Mouse (Mus musculus): ENCODE results near the gene Nat14. TPM values are rescaled to one million over a fixed set of nuclear protein-coding genes. Genes with fewer than 3 reads are reported as not detected.

The Nat14 gene
- polyA plus RNA-seq, 1 experiment from 2014 or later: 39.3 TPM

DNA sequence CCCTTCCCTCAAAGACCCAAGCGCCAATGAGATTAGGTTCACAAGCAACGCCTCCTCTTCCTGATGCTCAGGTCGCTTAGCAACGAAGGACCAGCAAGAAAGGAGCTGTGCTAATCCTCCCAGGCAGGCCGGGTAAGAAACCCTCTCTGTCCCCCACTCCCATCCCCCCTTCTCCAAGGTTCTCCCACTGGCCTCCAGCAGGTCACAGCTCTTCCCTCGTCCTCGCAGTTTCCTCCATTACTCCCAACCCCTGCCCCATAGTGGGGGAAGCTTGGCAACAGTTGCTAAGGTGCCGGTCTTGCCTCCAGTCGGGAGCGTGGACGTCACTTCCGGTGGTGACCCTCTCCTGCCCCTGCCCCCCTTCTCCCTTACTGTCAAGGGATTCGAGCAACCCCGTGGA, 680 bp downstream of the Nat14 start:
- Histone ChIP-seq H3K4me2 (replicated peaks) (peak overlapping the region; percentile 88), H3K27me3 (no peaks in the 10 kb centered on the region), H3K27ac (replicated peaks) (peak overlapping the region; percentile 96), H3K4me3 (peak overlapping the region; percentile 46), H3K36me3 (peaks cover 23% of the 10 kb centered on the region), H3K4me1 (peaks cover 52% of the 10 kb centered on the region), H3K9ac (replicated peaks) (peak overlapping the region; percentile 57), H3K9me3 (no peaks in the 10 kb centered on the region)
- WGBS: under 1% methylated on average over 14 of the region's 14 CpGs
- peak; percentile 74 for ATAC-seq (replicated peaks)

DNA sequence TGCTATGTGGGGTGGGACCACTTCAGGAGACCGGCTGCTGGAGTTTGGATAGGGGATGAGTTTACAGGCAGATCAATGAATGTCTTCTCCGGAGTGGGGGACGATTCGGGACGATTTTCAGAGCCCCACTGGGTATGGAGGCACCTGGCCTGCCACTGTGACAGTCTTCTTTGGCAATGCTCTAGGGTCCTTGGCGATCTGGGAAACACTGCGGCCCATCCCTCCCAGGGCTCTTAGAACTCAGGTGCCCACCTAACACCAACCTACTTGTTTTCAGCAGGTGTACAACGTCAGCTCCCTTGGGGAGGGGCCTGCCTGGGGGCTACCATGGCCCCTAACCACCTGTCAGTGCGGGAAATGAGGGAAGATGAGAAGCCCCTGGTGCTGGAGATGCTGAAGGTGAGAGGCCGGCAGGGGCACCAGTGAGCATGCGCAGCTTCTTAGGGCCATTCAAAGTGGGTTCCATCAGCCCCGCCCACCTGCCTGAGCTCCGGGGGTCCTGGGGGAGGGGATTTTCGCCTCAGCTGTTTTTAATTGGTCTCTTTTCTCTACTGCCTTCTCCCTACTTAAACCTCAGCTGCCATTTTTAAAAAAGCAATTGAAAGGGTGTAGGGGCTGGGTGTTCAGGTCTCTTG, 1.2 kb downstream of the Nat14 start:
- H3K36me3 ChIP-seq: peaks cover 23% of the 10 kb centered on the region
- peak; percentile 62 for ATAC-seq (replicated peaks)
- H3K4me3 ChIP-seq: peak overlapping the region; percentile 46
- H3K27me3 ChIP-seq: no peaks in the 10 kb centered on the region
- H3K9ac ChIP-seq (replicated peaks): peak overlapping the region; percentile 57
- no peaks in the 10 kb centered on the region for H3K9me3 ChIP-seq
- under 1% methylated on average over 14 of the region's 14 CpGs for WGBS
- peak overlapping the region; percentile 88 for H3K4me2 ChIP-seq (replicated peaks)
- peaks cover 52% of the 10 kb centered on the region for H3K4me1 ChIP-seq
- peak overlapping the region; percentile 96 for H3K27ac ChIP-seq (replicated peaks)

DNA sequence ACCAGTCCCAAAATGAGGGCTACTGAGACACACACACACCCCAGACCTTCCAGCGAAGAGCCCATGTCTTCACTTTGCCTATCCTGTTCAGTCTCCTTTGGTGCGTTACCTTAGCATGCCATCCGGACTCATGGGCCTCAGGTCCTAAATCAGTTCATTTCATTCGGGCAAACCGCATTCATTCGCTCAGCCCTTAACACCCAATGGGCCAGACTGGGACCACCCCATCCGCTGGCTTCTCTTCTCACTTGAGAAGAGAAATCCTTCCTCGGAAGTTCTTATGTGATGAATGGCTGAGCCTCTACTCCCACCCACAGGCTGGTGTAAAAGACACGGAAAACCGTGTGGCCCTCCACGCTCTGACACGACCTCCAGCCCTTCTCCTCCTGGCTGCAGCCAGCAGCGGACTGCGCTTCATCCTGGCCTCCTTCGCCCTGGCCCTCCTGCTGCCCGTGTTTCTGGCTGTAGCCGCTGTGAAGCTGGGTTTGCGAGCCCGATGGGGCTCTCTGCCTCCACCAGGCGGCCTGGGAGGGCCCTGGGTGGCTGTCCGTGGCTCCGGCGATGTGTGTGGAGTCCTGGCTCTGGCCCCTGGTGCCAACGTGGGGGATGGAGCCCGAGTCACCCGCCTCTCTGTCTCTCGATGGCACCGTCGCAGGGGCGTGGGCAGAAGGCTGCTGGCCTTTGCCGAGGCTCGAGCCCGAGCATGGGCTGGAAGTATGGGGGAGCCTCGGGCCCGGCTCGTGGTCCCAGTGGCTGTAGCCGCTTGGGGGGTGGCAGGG, 1.9 kb downstream of the Nat14 start:
- Histone ChIP-seq H3K36me3 (peaks cover 22% of the 10 kb centered on the region), H3K4me2 (replicated peaks) (peak overlapping the region; percentile 88), H3K27me3 (no peaks in the 10 kb centered on the region), H3K9me3 (no peaks in the 10 kb centered on the region), H3K27ac (replicated peaks) (peak overlapping the region; percentile 96), H3K4me3 (peak overlapping the region; percentile 46), H3K4me1 (peaks cover 52% of the 10 kb centered on the region), H3K9ac (replicated peaks) (peak overlapping the region; percentile 57)
- 4% methylated on average over 37 of the region's 37 CpGs for WGBS
- peak; percentile 5 for ATAC-seq (replicated peaks)

DNA sequence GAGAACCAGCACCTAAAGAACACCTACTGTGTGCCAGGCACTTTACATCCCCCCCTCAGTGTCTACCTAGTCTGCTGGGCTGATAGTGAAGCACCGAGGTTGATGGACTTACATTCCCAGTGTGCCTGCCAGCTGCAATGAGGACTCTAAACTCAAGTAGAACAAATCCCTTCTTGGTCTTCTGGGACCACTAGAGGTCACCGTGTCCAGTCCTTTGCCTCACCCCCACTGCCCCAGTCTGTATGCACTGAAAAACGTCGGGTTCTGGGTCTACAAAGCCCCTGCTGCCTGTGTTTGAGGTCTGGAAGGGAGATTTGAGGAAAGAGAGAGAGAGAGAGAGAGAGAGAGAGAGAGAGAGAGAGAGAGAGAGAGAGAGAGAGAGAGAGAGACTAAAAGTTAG, 2.7 kb downstream of the Nat14 start:
- ATAC-seq (replicated peaks): no peak
- Histone ChIP-seq H3K27me3 (no peaks in the 10 kb centered on the region), H3K4me1 (peaks cover 52% of the 10 kb centered on the region), H3K4me2 (replicated peaks) (peak overlapping the region; percentile 88), H3K4me3 (peak overlapping the region; percentile 46), H3K27ac (replicated peaks) (peak overlapping the region; percentile 96), H3K9me3 (no peaks in the 10 kb centered on the region), H3K36me3 (peaks cover 15% of the 10 kb centered on the region), H3K9ac (replicated peaks) (peak overlapping the region; percentile 57)
- 4% methylated on average over 4 of the region's 4 CpGs for WGBS

- H3K9me3 ChIP-seq: no peaks in the 10 kb centered on the region
- H3K4me2 ChIP-seq (replicated peaks): peak overlapping the region; percentile 88
- 5% methylated on average over 3 of the region's 4 CpGs for WGBS
- no peak overlapping the region for H3K4me3 ChIP-seq
- H3K27ac ChIP-seq (replicated peaks): peak overlapping the region; percentile 96
- H3K27me3 ChIP-seq: no peaks in the 10 kb centered on the region
- ATAC-seq (replicated peaks): no peak
- H3K9ac ChIP-seq (replicated peaks): no peak overlapping the region
- peaks cover 52% of the 10 kb centered on the region for H3K4me1 ChIP-seq
- peaks cover 11% of the 10 kb centered on the region for H3K36me3 ChIP-seq
These were observed 3.1 kb downstream of the Nat14 start for GRCm38 (mm10) chr7:4924891-4925301.

GRCm38 (mm10) chr7:4925441-4926381, 3.9 kb downstream of the Nat14 start, which contains the start of gene Ssc5d:
Ssc5d (plus strand) TSS chr7:4925785.
- peaks cover 52% of the 10 kb centered on the region for H3K4me1 ChIP-seq
- H3K36me3 ChIP-seq: peaks cover 3% of the 10 kb centered on the region; the same call in 1 of the 2 replicates
- no peak for ATAC-seq (replicated peaks)
- peak within 1 kb of the TSS; percentile 96 for H3K27ac ChIP-seq (replicated peaks)
- H3K27me3 ChIP-seq: no peaks in the 10 kb centered on the region
- H3K4me3 ChIP-seq: no peak within 1 kb of the TSS
- peak within 1 kb of the TSS; percentile 88 for H3K4me2 ChIP-seq (replicated peaks)
- H3K9ac ChIP-seq (replicated peaks): no peak within 1 kb of the TSS; the same call in none of the 2 replicates
- no peaks in the 10 kb centered on the region for H3K9me3 ChIP-seq
- 5% methylated on average over 6 of the region's 6 CpGs for WGBS

- no peak overlapping the region for H3K4me2 ChIP-seq (replicated peaks)
- no peak overlapping the region for H3K9ac ChIP-seq (replicated peaks)
- ATAC-seq (replicated peaks): no peak
- H3K4me1 ChIP-seq: peaks cover 44% of the 10 kb centered on the region
- H3K36me3 ChIP-seq: no peaks in the 10 kb centered on the region
- H3K4me3 ChIP-seq: no peak overlapping the region
- 74% methylated on average over 16 of the region's 16 CpGs for WGBS
- H3K27ac ChIP-seq (replicated peaks): no peak overlapping the region
- H3K27me3 ChIP-seq: no peaks in the 10 kb centered on the region
- H3K9me3 ChIP-seq: no peaks in the 10 kb centered on the region
These were observed 5.0 kb downstream of the Nat14 start for GRCm38 (mm10) chr7:4926849-4927248.

- WGBS: 74% methylated on average over 8 of the region's 8 CpGs
- no peak for ATAC-seq (replicated peaks)
- H3K4me1 ChIP-seq: peaks cover 35% of the 10 kb centered on the region
- H3K9me3 ChIP-seq: no peaks in the 10 kb centered on the region
- H3K27me3 ChIP-seq: no peaks in the 10 kb centered on the region
- H3K27ac ChIP-seq (replicated peaks): no peak overlapping the region
- no peak overlapping the region for H3K9ac ChIP-seq (replicated peaks)
- H3K36me3 ChIP-seq: no peaks in the 10 kb centered on the region
- H3K4me3 ChIP-seq: no peak overlapping the region
- no peak overlapping the region for H3K4me2 ChIP-seq (replicated peaks)
These were observed 5.9 kb downstream of the Nat14 start for GRCm38 (mm10) chr7:4927711-4928110.

DNA sequence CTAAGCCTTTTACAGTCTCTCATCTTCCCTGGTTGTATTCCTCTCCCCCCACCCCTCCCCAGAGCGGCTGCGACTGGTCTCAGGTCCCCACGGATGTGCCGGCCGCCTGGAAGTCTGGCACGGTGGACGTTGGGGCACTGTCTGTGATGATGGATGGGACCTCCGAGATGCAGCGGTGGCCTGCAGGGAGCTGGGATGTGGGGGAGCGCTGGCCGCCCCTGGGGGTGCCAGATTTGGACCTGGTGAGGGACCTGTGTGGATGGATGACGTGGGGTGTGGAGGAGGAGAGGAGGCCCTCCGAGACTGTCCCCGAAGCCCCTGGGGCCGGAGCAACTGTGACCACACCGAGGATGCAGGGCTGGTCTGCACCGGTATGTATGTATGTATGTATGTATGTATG, 6.5 kb downstream of the Nat14 start:
- Histone ChIP-seq H3K4me1 (peaks cover 29% of the 10 kb centered on the region), H3K9ac (replicated peaks) (no peak overlapping the region), H3K36me3 (no peaks in the 10 kb centered on the region), H3K27ac (replicated peaks) (no peak overlapping the region), H3K4me2 (replicated peaks) (no peak overlapping the region), H3K27me3 (no peaks in the 10 kb centered on the region), H3K4me3 (no peak overlapping the region), H3K9me3 (no peaks in the 10 kb centered on the region)
- WGBS: 88% methylated on average over 17 of the region's 17 CpGs
- no peak for ATAC-seq (replicated peaks)

- ATAC-seq (replicated peaks): no peak
- WGBS: 80% methylated on average over 12 of the region's 12 CpGs
- Histone ChIP-seq H3K27me3 (no peaks in the 10 kb centered on the region), H3K9ac (replicated peaks) (no peak overlapping the region), H3K4me1 (no peaks in the 10 kb centered on the region), H3K9me3 (no peaks in the 10 kb centered on the region), H3K4me3 (no peak overlapping the region), H3K27ac (replicated peaks) (no peak overlapping the region), H3K4me2 (replicated peaks) (no peak overlapping the region), H3K36me3 (no peaks in the 10 kb centered on the region)
These were observed 11.3 kb downstream of the Nat14 start for GRCm38 (mm10) chr7:4933103-4933502.

DNA sequence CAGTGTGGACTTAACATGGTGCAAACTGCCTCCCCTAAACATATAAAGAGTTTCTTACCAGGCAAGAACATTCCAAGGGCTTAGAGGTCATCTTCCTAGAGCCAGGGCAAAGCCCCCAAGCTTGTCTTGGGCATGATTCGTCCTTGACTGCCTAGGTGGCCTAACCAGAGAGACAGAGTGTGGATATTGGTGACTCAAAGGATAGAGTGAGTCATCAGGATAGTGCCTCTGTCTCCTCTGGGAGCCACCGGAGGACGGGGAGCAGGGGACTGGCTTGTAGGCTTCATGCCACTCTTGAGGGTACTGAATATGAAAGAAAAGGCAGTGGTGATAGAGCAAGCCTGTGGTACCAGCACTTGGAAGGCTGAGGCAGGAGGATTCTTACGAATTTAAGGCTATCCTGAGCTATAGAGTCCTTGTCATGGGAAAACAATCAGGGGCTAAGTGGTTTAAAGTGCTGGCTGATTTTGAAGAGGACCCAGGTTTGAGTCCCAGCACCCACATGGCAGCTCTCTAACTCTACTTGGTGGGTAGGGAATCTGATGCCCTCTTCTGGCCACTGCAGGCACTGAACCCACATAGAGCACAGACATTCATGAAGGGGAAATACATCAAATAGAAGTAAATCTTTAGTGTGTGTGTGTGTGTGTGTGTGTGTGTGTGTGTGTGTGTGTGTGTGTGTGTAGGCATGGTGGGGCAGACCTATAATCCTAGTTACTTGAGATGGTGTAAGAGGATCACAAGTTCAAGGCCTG, 12.5 kb downstream of the Nat14 start:
- Histone ChIP-seq H3K36me3 (no peaks in the 10 kb centered on the region), H3K9me3 (no peaks in the 10 kb centered on the region), H3K27me3 (no peaks in the 10 kb centered on the region), H3K4me2 (replicated peaks) (no peak overlapping the region), H3K4me3 (no peak overlapping the region), H3K27ac (replicated peaks) (no peak overlapping the region), H3K4me1 (no peaks in the 10 kb centered on the region), H3K9ac (replicated peaks) (no peak overlapping the region)
- ATAC-seq (replicated peaks): no peak
- WGBS: 86% methylated on average over 4 of the region's 4 CpGs
